Mouse (Mus musculus): ENCODE measurements around the gene Riiad1.

The Riiad1 gene

GRCm38 (mm10) chr3:94480291-94480884 is at the start of gene Riiad1:
TSS of gene Riiad1 (minus strand) at chr3:94480341.
- no peak for DNase-seq (ENCODE audit: low read depth, low spot score)

- DNase-seq (ENCODE audit: low read depth, low spot score), result no peak
Measured at GRCm38 (mm10) chr3:94526731-94527130, 46.6 kb upstream of the Riiad1 start.

DNA sequence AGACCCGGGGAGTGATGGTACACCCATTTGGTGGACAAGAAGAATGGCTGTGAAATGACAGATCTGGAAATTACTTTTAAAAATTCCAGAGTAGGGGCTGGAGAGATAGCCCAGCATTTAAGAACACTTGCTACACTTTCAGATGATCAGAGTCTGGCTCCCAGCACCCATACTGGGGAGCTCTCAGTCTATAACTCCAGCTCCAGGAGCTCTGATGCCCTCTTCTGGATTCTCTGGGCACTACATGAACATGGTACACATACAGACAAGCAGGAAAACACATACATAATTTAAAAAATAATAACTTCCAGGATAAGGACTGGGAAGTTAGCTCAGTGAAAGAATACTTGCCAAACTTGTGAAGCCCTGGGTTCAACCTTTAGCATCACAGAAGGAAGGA is 26.5 kb upstream of the Riiad1 start:
- DNase-seq (ENCODE audit: low read depth, low spot score), result peak; percentile 41

- peak; percentile 24 for DNase-seq (ENCODE audit: low read depth, low spot score)
Measured at GRCm38 (mm10) chr3:94502243-94502642, 22.1 kb upstream of the Riiad1 start.

DNA sequence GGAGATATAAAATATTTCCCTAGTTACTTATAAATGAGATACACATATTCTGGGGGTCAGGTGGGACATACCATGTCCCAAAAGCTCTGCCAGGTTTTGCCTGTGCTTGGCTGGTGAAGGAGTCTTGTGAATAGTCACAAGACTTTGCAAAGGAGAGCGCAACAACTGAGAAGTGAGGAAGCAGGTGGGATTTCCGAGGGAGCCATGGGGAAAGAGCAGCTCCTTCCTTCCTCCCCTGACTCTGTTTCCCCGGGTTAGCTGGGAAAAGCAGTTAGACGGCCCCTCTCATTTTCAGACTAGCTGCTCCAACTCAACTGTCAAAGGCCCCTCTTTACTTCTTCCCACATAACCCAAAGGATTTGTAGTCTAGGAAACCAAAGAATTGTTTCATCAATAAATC is 17.0 kb upstream of the Riiad1 start:
- no peak for DNase-seq (ENCODE audit: low read depth, low spot score)

GRCm38 (mm10) chr3:94487581-94487980 is 7.4 kb upstream of the Riiad1 start:
- no peak for DNase-seq (ENCODE audit: low read depth, low spot score)

DNA sequence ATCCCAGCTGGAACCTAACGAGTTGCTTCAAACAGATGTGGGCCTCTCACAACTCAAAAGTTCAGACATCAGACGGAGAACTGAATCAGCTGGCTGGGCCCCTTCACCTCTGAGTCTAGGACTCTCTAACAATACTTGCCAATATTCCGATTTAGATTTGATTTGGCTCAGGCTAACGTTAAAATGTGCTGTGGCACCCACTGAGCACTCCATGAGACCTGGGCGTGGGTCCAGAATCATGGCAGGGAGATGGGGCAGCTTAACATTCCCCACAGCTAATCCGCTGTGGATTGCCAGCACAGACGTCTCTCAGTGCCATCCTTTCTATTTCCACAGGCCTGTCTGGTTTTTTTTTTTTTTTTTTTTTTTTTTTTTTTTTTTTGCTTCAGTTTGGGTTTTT is 5.8 kb upstream of the Riiad1 start:
- no peak for DNase-seq (ENCODE audit: low read depth, low spot score)

GRCm38 (mm10) chr3:94483790-94484439 is 3.8 kb upstream of the Riiad1 start:
- DNase-seq (ENCODE audit: low read depth, low spot score), result peak; percentile 70

- DNase-seq (ENCODE audit: low read depth, low spot score), result peak; percentile 28
Measured at GRCm38 (mm10) chr3:94482764-94483385, 2.7 kb upstream of the Riiad1 start.

- no peak for DNase-seq (ENCODE audit: low read depth, low spot score)
Measured at GRCm38 (mm10) chr3:94481429-94481828, 1.3 kb upstream of the Riiad1 start.

GRCm38 (mm10) chr3:94479564-94479963 is 577 bp downstream of the Riiad1 start:
- DNase-seq (ENCODE audit: low read depth, low spot score), result no peak

- DNase-seq (ENCODE audit: low read depth, low spot score), result no peak
Measured at GRCm38 (mm10) chr3:94478591-94479169, 1.5 kb downstream of the Riiad1 start.

DNA sequence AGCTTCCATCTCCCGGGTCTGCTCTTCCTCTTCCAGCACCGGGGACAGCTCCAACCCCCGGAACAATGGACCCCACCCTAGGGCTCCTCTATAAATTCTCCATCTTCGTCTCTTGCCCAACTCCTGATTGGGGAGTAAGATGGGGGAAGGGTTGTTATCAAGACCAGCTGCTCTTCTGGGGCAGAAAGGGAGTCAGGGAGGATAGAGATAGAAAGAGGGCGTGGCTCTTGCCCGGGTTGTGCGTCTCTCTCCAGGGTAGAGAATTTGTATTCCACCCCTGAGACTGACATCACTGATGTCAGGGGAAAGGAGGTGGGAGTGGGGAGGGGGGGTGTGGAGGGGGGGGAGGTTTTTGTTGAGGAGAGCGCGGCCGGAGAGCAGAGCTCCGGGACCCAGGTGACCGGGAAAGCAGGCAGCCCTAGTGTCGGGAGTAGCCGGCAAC is 2.1 kb downstream of the Riiad1 start, which contains the start of gene Celf3:
TSS of gene Celf3 (plus strand) at position 315 of the 442 bp plus-strand sequence.
- DNase-seq (ENCODE audit: low read depth, low spot score), result no peak

DNA sequence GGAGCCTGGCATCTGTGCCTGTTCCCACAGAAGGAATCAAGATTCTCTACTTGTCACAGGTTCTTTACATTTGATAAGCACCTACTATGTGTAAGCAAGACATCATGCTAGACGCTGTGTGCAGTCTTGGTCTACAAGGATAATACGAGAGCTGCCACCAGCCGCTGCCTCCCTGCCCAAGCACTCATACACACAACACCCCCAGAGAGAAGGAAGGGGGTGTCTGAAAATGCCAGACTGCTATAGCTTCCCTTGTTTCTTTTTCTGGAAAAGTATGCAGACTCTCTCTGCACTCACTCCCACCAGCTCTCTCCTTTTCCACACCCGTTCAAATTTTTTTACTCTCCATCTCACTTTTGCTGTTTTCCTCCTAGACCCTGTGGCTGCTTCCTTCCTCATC is 2.7 kb downstream of the Riiad1 start:
- no peak for DNase-seq (ENCODE audit: low read depth, low spot score)

GRCm38 (mm10) chr3:94476301-94477035 is 3.7 kb downstream of the Riiad1 start:
- DNase-seq (ENCODE audit: low read depth, low spot score), result no peak

GRCm38 (mm10) chr3:94473567-94474232 is 6.4 kb downstream of the Riiad1 start:
- DNase-seq (ENCODE audit: low read depth, low spot score), result no peak

DNA sequence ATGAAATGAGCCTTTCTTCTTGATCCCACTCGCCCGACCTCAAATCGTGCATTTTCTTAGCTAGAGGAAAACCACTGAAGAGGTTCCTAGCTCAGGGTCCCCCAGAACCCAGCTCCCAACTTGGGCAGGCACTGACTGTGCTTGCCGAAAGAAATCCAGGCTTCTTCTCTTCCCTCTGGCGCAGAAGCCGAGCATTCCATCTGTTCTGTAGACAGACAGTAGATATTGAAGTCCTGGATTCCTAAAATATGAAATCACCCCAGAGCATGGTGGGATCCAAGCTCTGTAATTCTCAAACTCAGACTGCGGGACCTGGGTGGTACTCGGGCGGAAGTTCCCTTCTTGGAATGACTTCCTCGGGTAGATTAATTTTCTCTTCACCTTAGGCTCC is 7.0 kb downstream of the Riiad1 start:
- no peak for DNase-seq (ENCODE audit: low read depth, low spot score)

- DNase-seq (ENCODE audit: low read depth, low spot score), result no peak
Measured at GRCm38 (mm10) chr3:94472447-94473114, 7.6 kb downstream of the Riiad1 start.

DNA sequence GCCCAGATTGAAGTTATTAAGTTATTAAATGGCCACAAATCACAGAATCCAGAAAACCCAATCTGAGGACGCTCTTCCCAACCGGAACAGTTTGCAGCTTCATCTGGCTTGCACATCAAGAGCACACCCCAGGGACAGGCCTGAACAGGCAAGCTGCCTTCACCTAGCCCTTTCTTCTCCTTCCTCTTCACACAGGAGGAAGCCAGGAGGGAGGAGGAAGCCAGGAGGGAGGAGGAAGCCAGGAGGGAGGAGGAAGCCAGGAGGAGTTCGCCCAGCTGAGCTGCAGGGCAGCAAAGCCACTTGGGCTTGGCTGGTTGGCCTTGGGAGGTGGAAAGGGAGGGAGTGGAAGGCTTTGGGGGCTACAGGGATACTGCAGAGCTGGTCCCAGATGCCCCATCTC is 11.2 kb downstream of the Riiad1 start:
- DNase-seq (ENCODE audit: low read depth, low spot score), result no peak

DNA sequence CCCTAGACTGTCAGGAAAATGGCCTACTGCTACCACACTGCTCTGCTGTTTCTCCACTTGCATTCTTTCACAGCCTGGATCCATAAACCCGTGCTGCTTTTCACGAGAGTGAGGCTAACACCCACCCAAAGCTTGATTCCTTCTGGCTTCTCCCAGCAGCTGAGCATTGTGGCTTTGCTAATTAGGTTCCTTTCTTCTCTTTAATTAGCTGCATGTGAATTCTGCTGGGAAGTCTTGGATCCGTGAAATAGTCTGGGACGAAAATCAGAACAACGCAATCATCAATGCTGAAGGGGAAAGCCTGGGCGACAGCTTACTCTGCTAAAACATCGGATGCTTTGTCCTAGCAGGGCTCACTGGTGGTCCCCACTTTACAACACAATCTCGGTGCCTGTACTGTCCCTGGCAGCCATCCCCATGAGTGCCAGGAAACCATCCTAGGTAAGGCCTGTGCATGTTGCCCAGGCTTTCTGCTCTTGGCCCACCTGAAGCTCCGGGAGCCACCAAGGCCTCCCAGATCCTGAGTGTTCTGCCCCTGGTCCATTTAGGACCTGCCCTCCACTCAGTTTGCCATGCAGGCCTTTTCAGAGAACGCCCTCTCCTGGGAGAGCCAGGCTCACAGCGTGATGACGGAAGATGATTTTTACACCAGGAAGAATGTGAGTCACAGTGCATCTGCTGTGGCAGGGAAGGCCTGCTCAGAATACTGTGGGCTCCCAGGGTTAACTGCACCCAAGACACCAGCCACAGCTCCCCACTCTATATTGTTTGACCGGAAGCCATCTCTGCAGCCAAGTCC is 14.3 kb downstream of the Riiad1 start:
- no peak for DNase-seq (ENCODE audit: low read depth, low spot score)
